Mouse (Mus musculus) cerebellum, adult 9-10 months (tissue): ENCODE measurements around the gene Crhr2.

Experiments
- DNase-seq: peaks from one replicate; pipeline ENCODE4 v3.0.0; 2022

Crhr2 gene

GRCm38 (mm10) chr6:55132794-55133193, at the start of gene Crhr2:
Gene Crhr2 (minus strand): TSS chr6:55133016.
- DNase-seq: no peak

- DNase-seq: no peak
These were observed 46.7 kb upstream of the Crhr2 start for GRCm38 (mm10) chr6:55179560-55179959.

GRCm38 (mm10) chr6:55177060-55177732, 44.4 kb upstream of the Crhr2 start:
- DNase-seq: no peak

- no peak for DNase-seq
These were observed 43.1 kb upstream of the Crhr2 start for GRCm38 (mm10) chr6:55175892-55176291.

GRCm38 (mm10) chr6:55175456-55175855, 42.6 kb upstream of the Crhr2 start:
- no peak for DNase-seq

- no peak for DNase-seq
These were observed 41.9 kb upstream of the Crhr2 start, which contains the start of gene Inmt for GRCm38 (mm10) chr6:55174741-55175181. Gene Inmt (minus strand): TSS chr6:55175043.

- DNase-seq: no peak
These were observed 41.1 kb upstream of the Crhr2 start for GRCm38 (mm10) chr6:55173941-55174349.

GRCm38 (mm10) chr6:55173171-55173570, 40.4 kb upstream of the Crhr2 start:
- no peak for DNase-seq

GRCm38 (mm10) chr6:55171638-55172037, 38.8 kb upstream of the Crhr2 start:
- DNase-seq: no peak

- DNase-seq: no peak
These were observed 37.0 kb upstream of the Crhr2 start for GRCm38 (mm10) chr6:55169818-55170217.

GRCm38 (mm10) chr6:55166777-55167463, 34.1 kb upstream of the Crhr2 start:
- peak; percentile 77 for DNase-seq

- no peak for DNase-seq
These were observed 30.3 kb upstream of the Crhr2 start for GRCm38 (mm10) chr6:55163046-55163584.

GRCm38 (mm10) chr6:55161311-55161761, 28.5 kb upstream of the Crhr2 start:
- DNase-seq: no peak

- DNase-seq: no peak
These were observed 26.4 kb upstream of the Crhr2 start for GRCm38 (mm10) chr6:55159256-55159655.

GRCm38 (mm10) chr6:55152226-55152625, 19.4 kb upstream of the Crhr2 start:
- DNase-seq: no peak

- no peak for DNase-seq
These were observed 13.3 kb upstream of the Crhr2 start for GRCm38 (mm10) chr6:55146138-55146537.

- DNase-seq: no peak
These were observed 12.5 kb upstream of the Crhr2 start for GRCm38 (mm10) chr6:55145285-55145684.

GRCm38 (mm10) chr6:55138343-55138742, 5.5 kb upstream of the Crhr2 start:
- no peak for DNase-seq

- no peak for DNase-seq
These were observed 609 bp upstream of the Crhr2 start for GRCm38 (mm10) chr6:55133425-55133824.

- DNase-seq: no peak
These were observed 1.5 kb downstream of the Crhr2 start for GRCm38 (mm10) chr6:55131301-55131700.

GRCm38 (mm10) chr6:55130631-55131030, 2.2 kb downstream of the Crhr2 start:
- DNase-seq: no peak

- no peak for DNase-seq
These were observed 4.4 kb downstream of the Crhr2 start for GRCm38 (mm10) chr6:55128391-55128790.

GRCm38 (mm10) chr6:55126576-55126975, 6.2 kb downstream of the Crhr2 start:
- DNase-seq: no peak

- DNase-seq: no peak
These were observed 9.8 kb downstream of the Crhr2 start for GRCm38 (mm10) chr6:55123056-55123455.
